Mouse (Mus musculus): ENCODE measurements at regions not wholly inside any gene's neighbourhood (a gene's known extent, or its start where the extent isn't known, plus 50 kb on each side); places are given as distances from the start of the nearest gene placed in this dataset.
"Not testable (repeated sequence)": the region's sequence is repeated elsewhere in the genome, so short reads cannot be mapped to it uniquely, and the experiment has no call there.

DNA sequence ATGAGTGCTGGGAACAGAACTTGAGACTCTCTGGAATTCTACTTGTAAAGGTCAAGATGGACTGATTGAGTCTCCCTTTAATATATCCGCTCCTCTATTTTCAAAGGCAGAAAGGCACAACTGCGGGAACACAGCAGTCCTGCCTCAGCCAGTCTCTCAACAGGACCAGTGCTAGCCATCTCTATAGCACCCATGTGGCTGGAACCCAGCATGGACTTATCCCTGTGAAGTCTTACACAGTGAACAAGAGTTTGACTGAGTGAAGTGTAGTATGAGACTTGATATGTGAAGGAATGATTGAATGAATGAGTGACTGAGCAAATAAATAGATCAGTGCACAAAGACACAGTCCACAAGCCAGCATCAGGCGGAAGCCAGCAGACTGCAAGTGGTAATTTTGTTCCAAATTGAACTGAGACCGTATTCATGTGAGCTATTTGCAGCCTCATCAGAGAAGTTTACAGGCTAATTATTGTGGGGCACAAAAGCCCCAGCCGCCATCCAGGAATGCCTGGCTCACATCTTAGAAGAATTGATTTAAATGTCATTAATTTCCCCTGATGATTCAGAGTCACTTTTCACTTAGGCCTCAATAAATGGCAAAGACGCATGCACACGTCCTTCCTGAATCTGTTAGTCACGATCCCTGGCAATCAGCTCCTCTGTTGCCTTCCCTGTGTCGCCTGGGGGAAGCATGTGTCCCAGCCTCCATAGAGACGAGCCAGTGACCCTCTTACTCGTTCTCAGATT is 223.1 kb downstream of the Ankrd50 start:
- POLR2A ChIA-PET: no interaction called here
- CTCF ChIA-PET: no interaction called here

DNA sequence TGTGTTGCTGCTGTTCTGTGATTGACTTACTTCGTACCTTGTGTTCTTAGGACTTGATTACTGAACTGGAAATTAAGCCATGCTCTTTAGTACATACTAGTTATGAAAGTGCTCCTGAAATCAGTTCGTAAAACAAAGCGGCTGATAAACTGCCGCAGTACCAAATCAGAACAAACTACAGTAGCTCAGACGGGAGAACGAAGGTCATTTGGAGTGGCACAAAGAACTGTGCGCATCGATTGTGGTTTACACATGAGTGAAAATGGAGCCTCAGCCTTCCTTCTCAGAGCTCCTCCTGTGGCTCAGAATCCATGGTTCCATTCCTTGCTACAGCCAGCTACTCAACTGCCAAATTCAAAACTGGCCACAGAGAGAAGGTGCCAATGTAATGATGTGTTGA is 225.4 kb downstream of the Ankrd50 start:
- POLR2A ChIA-PET: not testable (repeated sequence)
- CTCF ChIA-PET: interaction anchor here in 1 of 4 experiments (1.1 kb wide), 1 partner anchor 33 kb away, joined by 3 read pairs; no protein-coding TSS in a partner anchor

GRCm38 (mm10) chr3:38257843-38258290 is 226.8 kb downstream of the Ankrd50 start:
- CTCF ChIA-PET: interaction anchor here in 1 of 4 experiments (0.5 kb wide), 1 partner anchor 647 kb away, joined by 3 read pairs; no protein-coding TSS in a partner anchor
- POLR2A ChIA-PET: no interaction called here

DNA sequence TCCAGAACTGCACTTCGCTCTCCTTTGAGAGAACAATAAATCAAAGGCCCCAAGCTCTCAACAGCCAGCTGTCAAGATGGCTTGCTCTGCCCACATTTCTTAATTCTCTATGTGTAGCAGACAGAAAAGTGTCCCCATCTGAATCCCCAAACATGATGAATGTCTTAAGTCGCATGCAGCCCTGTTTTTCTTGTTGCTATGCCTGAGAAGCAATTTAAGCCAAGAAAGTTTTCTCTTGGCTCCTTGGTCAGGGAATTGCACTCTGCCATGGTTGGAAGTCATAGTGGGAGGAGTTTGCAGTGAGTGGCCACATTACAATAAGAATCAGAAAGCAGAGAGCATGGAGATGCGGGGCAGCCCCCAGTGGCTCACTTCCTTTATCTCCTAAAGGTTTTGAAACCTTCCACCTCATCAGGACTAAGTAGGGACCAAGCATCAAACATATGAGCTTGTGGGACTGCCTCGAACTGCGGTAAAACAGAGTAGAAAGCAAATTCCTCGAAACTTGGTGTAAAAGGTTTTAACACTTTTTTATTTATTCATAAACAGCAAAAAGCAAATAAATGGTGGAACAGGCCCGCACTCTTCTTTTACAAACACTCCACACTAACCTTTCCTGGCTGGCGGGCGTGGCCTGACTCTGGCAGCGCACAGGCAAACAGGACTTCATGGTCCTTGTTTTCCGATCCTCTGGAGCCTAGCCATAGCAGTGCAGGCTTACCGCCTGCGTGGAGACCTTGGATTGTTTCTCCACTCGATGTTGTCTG is 227.4 kb downstream of the Ankrd50 start:
- ChIA-PET CTCF (interaction anchor here in 1 of 4 experiments (0.5 kb wide), 1 partner anchor 647 kb away, joined by 3 read pairs; no protein-coding TSS in a partner anchor), POLR2A (no interaction called here)

GRCm38 (mm10) chr3:38255674-38256073 is 229.0 kb downstream of the Ankrd50 start:
- ChIA-PET CTCF (interaction anchor here in 3 of 4 experiments (0.5 to 1.5 kb wide), 10 partner anchors 9 to 627 kb away, joined by 3 to 5 read pairs (median 3); no protein-coding TSS in a partner anchor), POLR2A (no interaction called here)

DNA sequence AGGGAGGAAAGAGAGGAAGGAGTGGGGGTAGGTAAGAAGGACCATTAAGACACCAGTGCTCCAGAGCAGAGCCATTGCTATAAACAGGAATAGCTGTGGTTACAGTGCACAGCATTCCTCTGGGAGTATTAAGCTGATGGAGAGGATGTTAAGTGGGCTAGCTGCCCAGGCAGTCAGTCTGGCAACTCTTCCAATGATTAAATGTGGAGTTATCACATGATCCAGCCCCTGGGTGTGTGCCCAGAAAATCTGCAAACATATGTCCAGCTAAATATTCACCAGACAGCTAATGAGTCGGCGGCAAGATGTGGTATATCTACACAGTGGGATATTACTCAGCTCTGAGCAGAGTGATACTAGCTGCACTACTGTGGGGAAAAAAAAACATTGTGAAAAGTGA is 229.7 kb downstream of the Ankrd50 start:
- POLR2A ChIA-PET: no interaction called here

DNA sequence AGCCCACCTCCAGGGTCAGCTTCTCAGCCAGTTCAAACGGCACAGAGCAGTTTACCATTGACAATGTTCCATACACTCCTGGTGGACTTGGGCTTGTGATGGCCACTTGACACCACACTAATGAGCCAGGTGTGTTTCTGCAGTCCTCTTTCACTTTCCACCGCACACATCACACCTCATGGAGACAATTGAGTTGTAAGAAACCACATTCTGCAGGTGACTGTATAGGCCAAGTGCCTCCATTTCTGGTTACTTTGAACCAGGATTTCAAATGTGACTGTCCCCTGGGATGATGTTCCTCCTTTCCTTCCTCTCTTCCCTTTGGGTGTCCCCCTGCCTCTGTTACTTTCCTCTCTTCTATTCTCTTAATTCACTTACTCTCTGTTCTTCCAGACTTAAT is 233.1 kb downstream of the Ankrd50 start:
- CTCF ChIA-PET: no interaction called here
- POLR2A ChIA-PET: no interaction called here

More for the DNA sequence above, 229.7 kb downstream of the Ankrd50 start:
- CTCF ChIA-PET: interaction anchor here (0.6 to 1.5 kb wide), 5 partner anchors 8 to 1492 kb away, joined by 3 to 5 read pairs (median 5); no protein-coding TSS in a partner anchor

DNA sequence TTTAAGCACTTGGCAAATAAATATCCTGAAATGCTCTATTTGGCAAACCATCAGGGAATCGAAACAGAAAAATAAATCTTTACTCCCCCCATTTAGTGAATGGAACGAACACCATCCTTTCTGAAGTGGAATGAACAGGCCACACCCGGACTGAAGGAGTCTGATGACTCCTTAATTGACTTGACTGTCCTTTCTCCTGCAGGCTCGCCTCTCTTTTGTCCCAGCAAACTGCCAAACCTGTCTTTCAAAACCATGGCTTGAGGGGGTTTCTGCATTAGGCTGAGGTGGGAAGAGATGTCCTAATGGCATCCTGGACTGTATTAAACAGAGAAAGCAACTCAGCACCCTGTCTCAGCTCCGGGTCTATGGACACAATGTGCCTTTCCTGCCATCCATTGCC is 234.1 kb downstream of the Ankrd50 start:
- ChIA-PET CTCF (interaction anchor here in 1 of 4 experiments (1.3 kb wide), 1 partner anchor 1047 kb away, joined by 3 read pairs; no protein-coding TSS in a partner anchor), POLR2A (no interaction called here)

- POLR2A ChIA-PET: no interaction called here
- CTCF ChIA-PET: no interaction called here
Observed at GRCm38 (mm10) chr3:38248941-38249340, 235.7 kb downstream of the Ankrd50 start.

DNA sequence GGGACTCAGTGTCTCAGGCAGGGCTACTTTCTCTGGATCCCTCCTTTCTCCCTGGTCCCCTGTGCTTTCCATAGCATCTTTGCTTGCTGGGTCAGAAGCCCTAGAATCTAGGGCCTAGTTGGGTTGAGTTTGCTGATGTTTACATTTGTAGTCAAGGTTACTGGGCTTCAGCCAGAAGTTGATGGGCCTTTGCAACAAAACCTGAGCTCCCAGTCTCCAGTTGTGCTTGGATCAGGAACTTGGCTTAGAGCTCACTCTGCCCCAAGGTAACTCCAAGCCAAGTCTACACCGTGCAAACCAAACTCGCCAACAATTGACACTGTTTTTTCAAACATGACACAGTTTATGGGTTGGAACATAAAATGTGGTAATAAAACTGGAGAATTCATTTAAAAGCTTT is 238.2 kb downstream of the Ankrd50 start:
- ChIA-PET POLR2A (no interaction called here), CTCF (interaction anchor here in 2 of 4 experiments (0.7 to 1.7 kb wide), 2 partner anchors 9 kb away, joined by 3 to 4 read pairs; no protein-coding TSS in a partner anchor)

DNA sequence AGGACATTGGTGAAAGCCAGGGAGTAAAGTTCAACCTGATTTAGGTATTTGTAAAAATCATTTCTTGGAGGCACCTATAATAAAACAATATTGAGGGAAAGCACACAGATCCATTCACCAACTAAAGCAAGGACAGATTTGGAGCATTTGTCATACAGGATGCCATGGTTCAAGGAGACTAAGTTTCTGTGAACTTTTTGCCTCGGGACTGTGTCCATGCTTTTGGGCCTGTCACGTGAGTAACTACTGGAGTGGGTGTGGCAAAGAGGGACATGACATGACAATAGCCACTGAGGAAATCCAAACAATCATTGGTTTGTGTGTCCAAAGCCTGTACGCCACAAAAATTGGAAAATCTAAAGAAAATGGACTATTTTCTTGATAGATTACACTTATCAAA is 241.4 kb downstream of the Ankrd50 start:
- POLR2A ChIA-PET: no interaction called here
- CTCF ChIA-PET: no interaction called here

DNA sequence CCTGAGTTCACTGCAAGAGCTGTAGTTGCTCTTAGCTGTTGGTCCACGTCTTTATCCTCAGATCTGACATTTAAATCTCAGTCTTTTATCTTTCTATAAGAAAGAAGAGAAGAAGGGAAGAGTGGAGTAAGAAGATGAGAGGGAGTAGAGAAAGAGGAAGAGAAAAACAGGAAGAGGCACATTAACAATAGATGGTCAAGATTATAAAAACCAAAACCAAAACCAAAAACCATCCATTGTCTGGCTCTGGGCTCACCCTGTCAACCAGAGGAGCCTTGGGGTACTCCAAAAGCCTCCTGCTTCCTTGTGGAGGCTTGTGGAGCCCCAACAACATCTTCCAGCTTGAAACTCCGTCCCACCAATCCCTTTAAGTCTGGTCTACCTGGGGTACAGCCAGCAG is 247.0 kb downstream of the Ankrd50 start:
- ChIA-PET CTCF (no interaction called here), POLR2A (interaction anchor here in 1 of 4 experiments (0.6 kb wide), 1 partner anchor 594 kb away, joined by 3 read pairs; no protein-coding TSS in a partner anchor)

DNA sequence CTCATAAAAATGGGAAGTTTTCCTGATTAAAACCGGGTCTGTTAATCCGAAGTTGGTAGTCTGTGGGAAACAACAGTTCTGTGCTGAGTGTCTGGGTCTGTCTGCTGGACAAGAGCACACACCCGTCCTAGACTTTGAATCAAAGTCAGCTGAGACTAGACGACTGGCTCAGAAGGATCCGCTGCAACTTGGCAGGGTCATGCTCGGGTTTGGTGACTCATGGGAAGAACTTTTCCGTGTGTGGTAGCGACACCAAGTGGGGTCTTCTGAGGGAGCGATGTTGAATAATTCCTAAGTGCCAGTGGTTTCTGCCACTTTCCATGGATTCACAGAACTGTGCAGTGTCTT is 248.9 kb downstream of the Ankrd50 start:
- CTCF ChIA-PET: no interaction called here
- POLR2A ChIA-PET: no interaction called here

GRCm38 (mm10) chr3:38235033-38235735 is 249.5 kb downstream of the Ankrd50 start:
- ChIA-PET CTCF (interaction anchor here in 2 of 4 experiments (0.6 to 0.7 kb wide), 3 partner anchors 70 to 428 kb away, joined by 3 to 7 read pairs (median 4); no protein-coding TSS in a partner anchor), POLR2A (no interaction called here)

GRCm38 (mm10) chr3:38234534-38234933 is 250.1 kb downstream of the Ankrd50 start:
- CTCF ChIA-PET: interaction anchor here in 1 of 4 experiments (0.7 kb wide), 1 partner anchor 428 kb away, joined by 7 read pairs; no protein-coding TSS in a partner anchor

GRCm38 (mm10) chr3:38234006-38234405 is 250.6 kb downstream of the Ankrd50 start:
- CTCF ChIA-PET: no interaction called here
- POLR2A ChIA-PET: no interaction called here

More at GRCm38 (mm10) chr3:38234534-38234933, 250.1 kb downstream of the Ankrd50 start:
- POLR2A ChIA-PET: no interaction called here

DNA sequence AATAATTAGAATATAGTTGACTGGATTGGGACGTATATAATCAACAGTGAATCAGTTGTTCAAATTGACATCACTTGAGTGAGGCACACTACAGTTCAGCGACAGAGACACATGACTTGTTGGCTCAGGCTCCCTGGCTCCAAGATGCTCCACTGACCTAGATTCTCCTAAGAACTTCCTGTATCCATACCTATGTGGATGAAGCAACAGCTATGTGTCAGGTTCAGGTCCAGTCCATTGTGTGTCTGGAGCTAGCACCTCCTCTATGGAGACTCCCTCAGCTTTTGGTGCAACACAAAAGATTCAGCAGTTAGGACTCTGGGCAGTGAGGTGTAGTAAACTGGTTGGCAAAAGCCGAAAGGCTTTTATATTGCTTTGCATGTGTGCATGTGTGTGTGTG is 251.6 kb downstream of the Ankrd50 start:
- ChIA-PET CTCF (interaction anchor here in 1 of 4 experiments (0.6 kb wide), 1 partner anchor 619 kb away, joined by 3 read pairs; no protein-coding TSS in a partner anchor), POLR2A (interaction anchor here in 1 of 4 experiments (0.7 kb wide), 2 partner anchors 615 to 620 kb away, joined by 3 read pairs; no protein-coding TSS in a partner anchor)

DNA sequence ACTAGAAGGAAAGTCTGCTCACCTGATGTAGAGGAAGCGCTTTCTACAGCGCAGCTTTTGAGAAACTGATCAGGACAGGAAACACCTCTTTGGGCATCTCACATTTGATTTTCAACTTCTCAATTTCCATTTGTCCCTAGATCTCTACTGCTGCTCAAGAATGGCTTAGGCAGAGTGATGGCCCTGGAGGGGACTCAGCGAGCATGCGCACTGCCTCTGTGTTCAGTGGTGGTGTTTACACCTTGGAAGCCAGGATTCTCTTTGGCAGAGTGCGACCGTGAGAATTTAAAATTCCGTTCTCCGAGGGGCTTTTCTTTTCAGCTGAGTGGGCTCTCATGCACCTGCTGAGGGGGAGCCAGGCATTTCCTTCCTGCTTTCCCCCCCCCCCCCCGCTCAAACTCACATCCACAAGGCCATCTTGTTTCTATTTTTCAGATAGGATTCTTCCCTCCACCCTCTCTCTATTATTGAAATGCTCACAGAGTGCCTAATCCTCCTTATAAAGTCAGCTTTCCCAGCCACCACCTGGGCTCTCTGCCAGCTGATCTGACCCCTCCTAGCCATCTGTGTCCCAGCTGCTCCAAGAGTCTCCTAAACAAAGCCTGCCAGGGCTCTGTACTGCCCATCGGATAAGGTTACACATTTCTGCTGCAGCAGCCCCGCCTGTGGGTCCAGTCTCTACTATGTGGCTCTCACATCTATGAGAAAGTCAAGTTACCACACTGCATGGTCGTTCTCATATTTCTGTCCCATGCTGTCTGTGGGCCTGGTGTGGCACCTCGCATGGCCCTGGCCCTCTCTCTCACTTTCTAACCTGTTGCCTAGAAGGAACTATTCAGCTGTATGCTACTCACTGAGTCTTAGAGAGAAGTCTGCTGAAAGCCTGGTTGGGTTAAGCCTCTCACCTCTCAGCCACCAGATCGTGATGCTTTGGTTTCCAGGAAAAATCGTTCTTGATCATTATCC is 252.2 kb downstream of the Ankrd50 start:
- ChIA-PET POLR2A (interaction anchor here in 1 of 4 experiments (0.7 kb wide), 2 partner anchors 616 to 619 kb away, joined by 3 read pairs; no protein-coding TSS in a partner anchor), CTCF (interaction anchor here in 3 of 4 experiments (0.6 to 0.7 kb wide), 3 partner anchors 15 to 619 kb away, joined by 3 to 4 read pairs (median 3); no protein-coding TSS in a partner anchor)

Data from embryonic stem cell, embryonic (primary cell).